Mouse (Mus musculus): ENCODE measurements around the gene A030003K21Rik. TPM values are rescaled to one million over a fixed set of nuclear protein-coding genes. Genes with fewer than 3 reads are reported as not detected.

Gene A030003K21Rik
- polyA plus RNA-seq (2012; rRNA removed) = not detected in 2 replicates

GRCm38 (mm10) chr1:82943295-82943694, at the start of gene A030003K21Rik:
Gene A030003K21Rik (minus strand): TSS chr1:82943388.

DNA sequence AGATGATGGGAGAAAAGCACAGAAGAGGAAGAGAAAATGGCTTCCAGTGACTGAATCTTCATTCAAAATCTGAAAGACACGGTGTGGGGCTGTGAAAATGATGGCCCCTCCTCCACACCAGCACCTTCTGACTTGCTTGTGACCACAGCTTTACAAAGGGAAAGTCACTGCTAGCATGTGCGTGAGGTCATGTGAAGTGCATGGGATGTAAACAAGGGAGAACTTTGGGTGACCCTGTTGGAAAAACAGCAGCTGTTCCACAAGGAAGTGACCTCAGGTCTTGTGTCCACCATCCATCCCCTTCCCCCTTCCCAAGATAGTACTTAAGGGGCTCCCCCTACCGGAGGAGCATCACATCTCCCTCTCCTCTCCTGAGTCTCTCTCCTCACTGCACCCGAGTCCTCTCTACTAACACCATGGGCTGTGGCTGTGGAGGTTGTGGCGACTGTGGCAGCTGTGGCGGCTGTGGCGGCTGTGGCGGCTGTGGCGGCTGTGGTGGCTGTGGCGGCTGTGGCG, 16.7 kb upstream of the A030003K21Rik start, which contains the start of gene Gm47955:
TSS of gene Gm47955 (plus strand) at position 417 of the 516 bp plus-strand sequence.

GRCm38 (mm10) chr1:82955913-82956312, 12.7 kb upstream of the A030003K21Rik start, which contains the start of gene Gm7544:
Gene Gm7544 (minus strand): TSS chr1:82956013.

GRCm38 (mm10) chr1:82931326-82931725, 11.9 kb downstream of the A030003K21Rik start, which contains the start of gene Gm6217:
Gene Gm6217 (minus strand): TSS chr1:82931399.

GRCm38 (mm10) chr1:82924650-82925049, 18.5 kb downstream of the A030003K21Rik start, which contains the start of gene A030014E15Rik:
Gene A030014E15Rik (plus strand): TSS chr1:82924917.

DNA sequence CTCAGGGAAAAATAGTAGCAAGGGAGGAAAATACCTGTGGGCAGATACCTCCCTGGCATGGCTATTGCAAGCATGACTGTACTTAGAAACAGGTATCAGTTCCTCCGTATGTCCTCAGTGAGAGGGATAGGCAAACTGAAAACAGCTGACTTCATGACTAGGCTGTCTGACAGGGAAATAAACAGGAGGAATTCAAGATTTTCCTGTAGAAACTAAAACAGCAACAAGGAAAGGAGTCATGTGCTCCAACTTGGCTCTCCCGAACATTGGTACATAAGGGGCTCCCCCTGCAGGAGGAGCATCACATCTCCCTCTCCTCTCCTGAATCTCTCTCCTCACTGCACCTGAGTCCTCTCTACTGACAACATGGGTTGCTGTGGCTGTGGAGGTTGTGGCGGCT, 30.2 kb downstream of the A030003K21Rik start, which contains the start of gene A030005L19Rik:
TSS of gene A030005L19Rik (plus strand) at position 301 of the 400 bp plus-strand sequence.

Other genes starting within 250 kb of the A030003K21Rik start
- 47.3 and 110 TPM in 2 replicates for gene Mff, start 218.5 kb downstream of the A030003K21Rik start, polyA plus RNA-seq (2012; rRNA removed)
- not detected in 2 replicates for gene Tm4sf20, start 174.9 kb downstream of the A030003K21Rik start, polyA plus RNA-seq (2012; rRNA removed)
- gene Gm47791, start 172.1 kb downstream of the A030003K21Rik start, polyA plus RNA-seq (2012; rRNA removed) = not detected in 2 replicates
- gene Agfg1, start 103.9 kb downstream of the A030003K21Rik start, polyA plus RNA-seq (2012; rRNA removed) = 37.9 and 54.4 TPM in 2 replicates
- 0.82 and 1.5 TPM in 2 replicates for gene A030005L19Rik, start 30.1 kb downstream of the A030003K21Rik start, polyA plus RNA-seq (2012; rRNA removed)
- not detected in 2 replicates for gene A030014E15Rik, start 18.5 kb downstream of the A030003K21Rik start, polyA plus RNA-seq (2012; rRNA removed)
- not detected in 2 replicates for gene Gm6217, start 12.0 kb downstream of the A030003K21Rik start, polyA plus RNA-seq (2012; rRNA removed)
- not detected in 2 replicates for gene Gm7544, start 12.6 kb upstream of the A030003K21Rik start, polyA plus RNA-seq (2012; rRNA removed)
- not detected in 2 replicates for gene Gm47955, start 16.9 kb upstream of the A030003K21Rik start, polyA plus RNA-seq (2012; rRNA removed)
- gene Gm47959, start 57.2 kb upstream of the A030003K21Rik start, polyA plus RNA-seq (2012; rRNA removed) = not detected in 2 replicates
- gene Slc19a3, start 95.1 kb upstream of the A030003K21Rik start, polyA plus RNA-seq (2012; rRNA removed) = 1.3 and 1.5 TPM in 2 replicates
- gene Krtap28-10, start 99.1 kb upstream of the A030003K21Rik start, polyA plus RNA-seq (2012; rRNA removed) = not detected in 2 replicates
- gene Gm47969, start 101.5 kb upstream of the A030003K21Rik start, polyA plus RNA-seq (2012; rRNA removed) = not detected in 2 replicates
- gene A030005K14Rik, start 116.0 kb upstream of the A030003K21Rik start, polyA plus RNA-seq (2012; rRNA removed) = not detected in 2 replicates
- not detected in 2 replicates for gene Krtap28-13, start 117.5 kb upstream of the A030003K21Rik start, polyA plus RNA-seq (2012; rRNA removed)
- gene Ccl20, start 173.4 kb upstream of the A030003K21Rik start, polyA plus RNA-seq (2012; rRNA removed) = not detected in 2 replicates
- gene Daw1, start 216.4 kb upstream of the A030003K21Rik start, polyA plus RNA-seq (2012; rRNA removed) = 1.6 and 1.9 TPM in 2 replicates

All from ovary, adult 2 months (tissue).